Mouse (Mus musculus) inflammation-experienced regulatory T-cells (primary cell): ENCODE data around the gene Marc1. TPM values are rescaled to one million over a fixed set of nuclear protein-coding genes. Genes with fewer than 3 reads are reported as not detected.

Experiments
- polyA plus RNA-seq, 2 experiments: library from polyadenylated mRNA; unstranded; fragments of 100-300 nt; shearing (Covaris generic); gene quantifications; one replicate each; pipeline ENCODE4 v1.2.1; 2017

The Marc1 gene
- under 1 TPM; 0.25 to 0.75 TPM for polyA plus RNA-seq

DNA sequence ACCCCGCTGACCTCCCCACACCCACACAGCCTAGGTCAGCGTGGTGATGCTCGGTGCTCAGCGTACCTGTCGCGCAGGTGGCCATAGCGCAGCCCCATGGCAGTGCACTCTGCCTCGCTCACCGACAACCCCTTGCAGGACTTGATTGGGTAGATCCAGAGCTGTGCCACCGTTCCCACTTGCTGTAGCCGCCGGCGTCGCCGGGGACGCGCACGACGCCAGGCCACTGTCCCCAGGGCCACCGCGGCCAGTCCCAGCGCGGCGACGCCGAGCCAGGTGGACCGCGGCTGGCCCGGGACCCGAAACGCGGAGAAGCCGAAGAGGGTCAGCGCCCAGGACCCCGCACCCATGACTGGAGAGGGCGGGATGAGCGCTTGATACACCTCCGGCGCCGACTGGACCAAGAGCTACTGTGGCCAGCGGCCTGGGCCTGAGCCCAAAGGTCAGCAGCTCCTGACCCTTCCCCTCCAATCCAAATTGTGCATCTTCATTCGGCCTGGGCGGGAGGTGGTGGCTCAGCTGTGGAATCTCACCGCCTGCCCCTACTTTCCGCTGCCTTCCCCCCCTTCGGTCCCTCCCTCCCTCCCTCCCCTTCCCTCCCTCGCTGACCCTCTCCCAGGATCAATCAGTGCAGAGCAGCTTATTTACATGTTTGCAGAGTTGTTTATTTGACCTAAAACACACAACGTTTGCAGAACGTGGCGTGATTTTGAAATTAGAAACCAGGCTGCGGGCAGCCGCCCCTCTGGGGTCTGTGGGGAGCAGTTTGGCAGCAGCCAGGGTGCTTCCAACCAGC, at the start of gene Marc1:
Marc1 (minus strand) TSS at position 534 of the 796 bp plus-strand sequence.

GRCm38 (mm10) chr1:184846092-184846750, 35.1 kb upstream of the Marc1 start, which contains the start of gene Marc2:
Gene Marc2 (minus strand): TSS chr1:184846451.

Other genes starting within 250 kb of the Marc1 start
- under 1 TPM in 1 of 2 experiments, not detected in 1; 0.57 TPM for gene Hlx, start 78.7 kb downstream of the Marc1 start, polyA plus RNA-seq
- 100 to 1,000 TPM; 300 to 332 TPM for gene Marc2, start 35.1 kb upstream of the Marc1 start, polyA plus RNA-seq
- gene C130074G19Rik, start 71.9 kb upstream of the Marc1 start, polyA plus RNA-seq = not detected
- gene Mark1, start 188.3 kb upstream of the Marc1 start, polyA plus RNA-seq = under 1 TPM in 1 of 2 experiments, not detected in 1; 0.70 TPM